Mouse (Mus musculus) thymus, adult 2 months (tissue): ENCODE results near the gene Chil1. TPM values are rescaled to one million over a fixed set of nuclear protein-coding genes. Genes with fewer than 3 reads are reported as not detected.

Source experiments
- DNase-seq: peaks from one replicate; pipeline ENCODE4 v3.0.0; 2021
- H3K27ac ChIP-seq: fragments of 200-500 bp; 2 replicates; pipeline ENCODE4 v1.5.1; 2012; ENCODE audit warnings: low read length, control low read depth; ENCODE audit not compliant: control insufficient read depth, insufficient read depth
- H3K27me3 ChIP-seq: fragments of 200-500 bp; 2 replicates; pipeline ENCODE4 v1.6.1; 2012; ENCODE audit warnings: mild to moderate bottlenecking, low read length, moderate library complexity, mixed read lengths; ENCODE audit not compliant: control insufficient read depth, insufficient read depth
- H3K36me3 ChIP-seq: fragments of 200-500 bp; 2 replicates; pipeline ENCODE4 v1.6.1; 2012; ENCODE audit warnings: mild to moderate bottlenecking, low read length, moderate library complexity; ENCODE audit not compliant: control insufficient read depth, insufficient read depth
- H3K4me1 ChIP-seq: fragments of 200-500 bp; replicated peaks from 2 replicates; pipeline ENCODE4 v1.6.1; 2012; ENCODE audit warnings: low read length; ENCODE audit not compliant: control insufficient read depth, insufficient read depth
- H3K4me3 ChIP-seq: fragments of 200-500 bp; 2 replicates; pipeline ENCODE4 v1.5.1; 2012; ENCODE audit warnings: mild to moderate bottlenecking, low read length, control low read depth, moderate library complexity; ENCODE audit not compliant: control insufficient read depth, insufficient read depth
- CTCF ChIP-seq: fragments of 200-500 bp; IDR thresholded peaks from 2 replicates; pipeline ENCODE4 v1.5.1; 2012; ENCODE audit warnings: mild to moderate bottlenecking, control low read depth, low read length, moderate library complexity, borderline replicate concordance; ENCODE audit not compliant: control insufficient read depth, poor library complexity, insufficient read depth; ENCODE audit errors: extremely low read depth
- POLR2A ChIP-seq: fragments of 200-500 bp; IDR thresholded peaks from 2 replicates; pipeline ENCODE4 v1.6.1; 2012; ENCODE audit warnings: mild to moderate bottlenecking, low read length, control low read depth, moderate library complexity; ENCODE audit not compliant: control insufficient read depth, poor library complexity, insufficient read depth; ENCODE audit errors: extremely low read depth
- WGBS: fragments of 180-500 bp; shearing (Covaris S2); methylation state at CpG from one replicate; pipeline ENCODE4 v1.1.7; 2018; 5-methylcytosine and 5-hydroxymethylcytosine counted together
- polyA plus RNA-seq: library from polyadenylated mRNA; depleted of rRNA; stranded (reverse); fragments of >200 nt; gene quantifications from 2 replicates; pipeline ENCODE4 v1.2.3, GENCODE M21; 2012; rRNA removed

Chil1 gene
- polyA plus RNA-seq, 1 experiment, result 9.5 TPM

DNA sequence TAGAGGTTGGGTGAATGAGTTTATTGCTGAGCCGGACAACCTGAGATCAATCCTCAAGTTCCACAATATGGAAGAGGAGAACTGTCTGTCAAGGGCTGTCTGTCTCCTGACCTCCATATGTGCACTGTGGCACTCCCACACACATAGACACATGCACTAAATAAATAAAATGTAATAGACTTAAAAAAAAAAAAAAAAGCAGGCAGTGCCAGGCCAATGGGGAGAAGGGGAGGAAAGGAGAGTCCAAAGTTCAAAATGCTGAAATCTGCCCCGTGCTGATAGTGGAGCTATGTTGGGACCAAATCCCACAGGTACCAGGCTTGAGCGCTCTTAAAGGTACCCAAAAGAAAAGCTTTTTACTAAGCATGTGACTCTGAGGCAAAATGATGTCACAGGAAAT is 55.5 kb downstream of the Chil1 start:
- Histone ChIP-seq H3K27ac (no peak overlapping the region), H3K4me1 (0 out of 2 replicates have a peak, but pooled peaks cover 2% of the 10 kb centered on the region), H3K27me3 (no peaks in the 10 kb centered on the region; the same call in 1 of the 2 replicates), H3K4me3 (no peak overlapping the region), H3K36me3 (no peaks in the 10 kb centered on the region)
- WGBS, result 98% methylated on average over 3 of the region's 3 CpGs
- TF ChIP-seq POLR2A, result no peak
- no peak for TF ChIP-seq CTCF
- DNase-seq, result no peak

Other genes starting within 250 kb of the Chil1 start
- 3.5 and 4.4 TPM in 2 replicates for gene Fmod, start 144.9 kb upstream of the Chil1 start, polyA plus RNA-seq
- 432 and 481 TPM in 2 replicates for gene Btg2, start 103.1 kb upstream of the Chil1 start, polyA plus RNA-seq
- 0.54 and 0.78 TPM in 2 replicates for gene Chit1, start 70.9 kb upstream of the Chil1 start, polyA plus RNA-seq
- 0.33 and 0.35 TPM in 2 replicates for gene Mybph, start 11.3 kb downstream of the Chil1 start, polyA plus RNA-seq
- gene Adora1, start 53.3 kb downstream of the Chil1 start, polyA plus RNA-seq, result 6.2 and 6.3 TPM in 2 replicates
- 0.34 and 0.43 TPM in 2 replicates for gene Myog, start 107.8 kb downstream of the Chil1 start, polyA plus RNA-seq
- gene Ppfia4, start 150.8 kb downstream of the Chil1 start, polyA plus RNA-seq, result 13.6 and 17.2 TPM in 2 replicates
- 85.4 and 98.5 TPM in 2 replicates for gene Tmem183a, start 179.8 kb downstream of the Chil1 start, polyA plus RNA-seq
- gene 4933406M09Rik, start 203.8 kb downstream of the Chil1 start, polyA plus RNA-seq, result not detected in 2 replicates
- gene Cyb5r1, start 223.4 kb downstream of the Chil1 start, polyA plus RNA-seq, result 44.9 and 47.2 TPM in 2 replicates
- 92.2 and 94.0 TPM in 2 replicates for gene Adipor1, start 233.2 kb downstream of the Chil1 start, polyA plus RNA-seq